Mouse (Mus musculus): ENCODE measurements at regions not wholly inside any gene's neighbourhood (a gene's known extent, or its start where the extent isn't known, plus 50 kb on each side); places are given as distances from the start of the nearest gene placed in this dataset.
"Not testable (repeated sequence)": the region's sequence is repeated elsewhere in the genome, so short reads cannot be mapped to it uniquely, and the experiment has no call there.

GRCm38 (mm10) chr12:40958536-40958935, 65.4 kb upstream of the Immp2l start:
- Histone ChIP-seq H3K9me3 (no peaks in the 10 kb centered on the region), H3K4me3 (no peak overlapping the region), H3K4me1 (replicated peaks) (no peaks in the 10 kb centered on the region), H3K36me3 (no peaks in the 10 kb centered on the region), H3K9ac (no peak overlapping the region), H3K4me2 (no peak overlapping the region), H3K27me3 (no peaks in the 10 kb centered on the region), H3K27ac (replicated peaks) (no peak overlapping the region)
- WGBS: 83% methylated on average over 3 of the region's 3 CpGs
- no peak for ATAC-seq (ENCODE audit: low read depth)

DNA sequence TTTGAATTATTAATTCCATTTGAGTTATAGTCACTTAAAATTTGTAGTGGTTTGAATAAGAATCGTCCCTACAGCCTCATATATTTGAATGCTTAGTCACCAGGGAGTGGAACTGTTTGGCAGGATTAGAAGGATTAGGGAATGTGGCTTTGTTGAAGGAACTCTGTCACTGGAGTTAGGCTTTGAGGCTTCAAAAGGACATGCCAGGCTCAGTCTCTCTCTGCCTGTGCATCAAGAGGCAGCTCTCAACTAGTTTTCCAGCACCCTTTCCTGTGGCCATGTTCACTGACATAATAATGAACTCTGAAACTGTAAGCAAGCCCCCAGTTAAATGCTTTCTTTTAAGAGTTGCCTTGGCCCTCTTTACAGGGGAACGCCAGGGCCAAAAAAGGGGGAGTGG, 58.9 kb upstream of the Immp2l start:
- H3K9ac ChIP-seq: no peak overlapping the region
- no peak overlapping the region for H3K4me2 ChIP-seq
- H3K4me1 ChIP-seq (replicated peaks): no peaks in the 10 kb centered on the region
- H3K9me3 ChIP-seq: no peaks in the 10 kb centered on the region
- ATAC-seq (ENCODE audit: low read depth): no peak
- 71% methylated on average over 2 of the region's 2 CpGs for WGBS
- no peak overlapping the region for H3K27ac ChIP-seq (replicated peaks)
- H3K27me3 ChIP-seq: no peaks in the 10 kb centered on the region
- H3K4me3 ChIP-seq: no peak overlapping the region
- H3K36me3 ChIP-seq: no peaks in the 10 kb centered on the region

GRCm38 (mm10) chr12:40966308-40966707, 57.6 kb upstream of the Immp2l start:
- no peak for ATAC-seq (ENCODE audit: low read depth)
- WGBS: 89% methylated on average over 2 of the region's 2 CpGs
- H3K27ac ChIP-seq (replicated peaks): no peak overlapping the region
- no peak overlapping the region for H3K4me2 ChIP-seq
- H3K4me3 ChIP-seq: no peak overlapping the region
- no peaks in the 10 kb centered on the region for H3K27me3 ChIP-seq
- no peak overlapping the region for H3K9ac ChIP-seq
- H3K36me3 ChIP-seq: no peaks in the 10 kb centered on the region
- no peaks in the 10 kb centered on the region for H3K4me1 ChIP-seq (replicated peaks)
- no peaks in the 10 kb centered on the region for H3K9me3 ChIP-seq

DNA sequence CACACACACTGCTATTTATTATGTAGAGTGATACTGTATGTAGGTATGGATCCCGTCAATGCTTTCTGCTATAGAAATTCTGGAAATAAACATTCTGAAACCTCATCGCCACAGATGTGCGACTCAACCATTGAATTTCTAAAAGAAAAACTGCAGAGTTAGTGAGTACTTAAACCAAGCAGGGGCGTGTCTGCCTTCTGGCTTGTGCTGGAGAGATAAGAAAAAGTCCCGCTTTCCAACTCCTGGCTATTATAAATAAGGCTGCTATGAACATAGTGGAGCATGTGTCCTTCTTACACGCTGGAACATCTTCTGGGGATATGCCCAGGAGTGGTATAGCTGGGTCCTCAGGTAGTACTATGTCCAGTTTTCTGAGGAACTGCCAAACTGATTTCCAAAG, 57.2 kb upstream of the Immp2l start:
- not testable (repeated sequence) for H3K36me3 ChIP-seq; H3K27me3 ChIP-seq; ATAC-seq (ENCODE audit: low read depth); H3K4me2 ChIP-seq; H3K9ac ChIP-seq; H3K4me3 ChIP-seq; H3K4me1 ChIP-seq (replicated peaks); H3K9me3 ChIP-seq; H3K27ac ChIP-seq (replicated peaks)
- 95% methylated on average over 6 of the region's 6 CpGs for WGBS

- WGBS: 84% methylated on average over 3 of the region's 3 CpGs
- H3K27ac ChIP-seq (replicated peaks): no peak overlapping the region
- no peak for ATAC-seq (ENCODE audit: low read depth)
- H3K4me2 ChIP-seq: no peak overlapping the region
- H3K27me3 ChIP-seq: no peaks in the 10 kb centered on the region
- H3K9me3 ChIP-seq: no peaks in the 10 kb centered on the region
- H3K9ac ChIP-seq: no peak overlapping the region
- no peaks in the 10 kb centered on the region for H3K4me1 ChIP-seq (replicated peaks)
- H3K36me3 ChIP-seq: no peaks in the 10 kb centered on the region
- H3K4me3 ChIP-seq: no peak overlapping the region
Observed at GRCm38 (mm10) chr12:40972844-40973243, 51.0 kb upstream of the Immp2l start.
